Mouse (Mus musculus) forebrain, embryonic 14.5 days (tissue): ENCODE results near the gene Gm8113. TPM values are rescaled to one million over a fixed set of nuclear protein-coding genes. Genes with fewer than 3 reads are reported as not detected.
"Not testable (repeated sequence)": the region's sequence is repeated elsewhere in the genome, so short reads cannot be mapped to it uniquely, and the experiment has no call there.

ENCODE experiments used
- ATAC-seq: fragments of 200-750 bp; cut with Nextera tagmentation; 2 replicates; pipeline ENCODE4 v1.8.0; 2017; ENCODE audit warnings: mild to moderate bottlenecking, moderate library complexity
- DNase-seq: peaks from one replicate; pipeline ENCODE4 v3.0.0-alpha.2; 2015; ENCODE audit warnings: low spot score
- H3K27ac ChIP-seq: fragments of 300-500 bp; sonication (generic); 2 replicates; pipeline ENCODE4 v1.5.1; 2014; ENCODE audit warnings: low read depth, mild to moderate bottlenecking, control low read depth, low read length, moderate library complexity
- H3K27me3 ChIP-seq: fragments of 300-500 bp; sonication (generic); replicated peaks from 2 replicates; pipeline ENCODE4 v1.6.1; 2014; ENCODE audit warnings: low read length, control low read depth, mixed read lengths; ENCODE audit not compliant: control insufficient read depth, insufficient read depth
- H3K36me3 ChIP-seq: fragments of 300-500 bp; sonication (generic); 2 replicates; pipeline ENCODE4 v1.6.1; 2014; ENCODE audit warnings: low read length, control low read depth; ENCODE audit not compliant: control insufficient read depth, insufficient read depth
- H3K4me1 ChIP-seq: fragments of 300-500 bp; sonication (generic); 2 replicates; pipeline ENCODE4 v1.6.1; 2014; ENCODE audit warnings: antibody characterized with exemption, low read length, control low read depth; ENCODE audit not compliant: control insufficient read depth, insufficient read depth
- H3K4me2 ChIP-seq: fragments of 300-500 bp; sonication (generic); 2 replicates; pipeline ENCODE4 v1.6.1; 2014; ENCODE audit warnings: mild to moderate bottlenecking, control low read depth, low read length
- H3K4me3 ChIP-seq: fragments of 300-500 bp; sonication (generic); 2 replicates; pipeline ENCODE4 v1.5.1; 2014; ENCODE audit warnings: low read depth, low read length, control low read depth
- H3K9ac ChIP-seq: fragments of 300-500 bp; sonication (generic); 2 replicates; pipeline ENCODE4 v1.6.1; 2014; ENCODE audit warnings: mild to moderate bottlenecking, low read length, control low read depth, moderate library complexity
- H3K9me3 ChIP-seq: fragments of 300-500 bp; sonication (generic); replicated peaks from 2 replicates; pipeline ENCODE4 v1.6.1; 2016; ENCODE audit warnings: low read length, control low read depth, mixed read lengths; ENCODE audit not compliant: control insufficient read depth
- WGBS: fragments of 180-500 bp; shearing (Covaris S2); extraction: QIAGEN DNeasy Blood & Tissue Kit; methylation state at CpG from one replicate; pipeline ENCODE4 v1.1.7; 2014; 5-methylcytosine and 5-hydroxymethylcytosine counted together
- polyA plus RNA-seq: library from polyadenylated mRNA; unstranded; fragments of >200 nt; fragmentation: Nextera tagmentation; extraction: Ambion mirVana; gene quantifications from 2 replicates; pipeline ENCODE4 v1.2.1, GENCODE M21; 2014

Gene Gm8113
- polyA plus RNA-seq, 1 experiment from 2014 or later: 6.2 TPM

GRCm38 (mm10) chr14:43923459-43923858, 1.7 kb upstream of the Gm8113 start, which contains the start of gene Ear10:
Ear10 (minus strand) TSS chr14:43923559.
- H3K4me3 ChIP-seq, ATAC-seq, H3K4me2 ChIP-seq, H3K9me3 ChIP-seq, H3K27me3 ChIP-seq, DNase-seq, H3K4me1 ChIP-seq, H3K27ac ChIP-seq, H3K9ac ChIP-seq, H3K36me3 ChIP-seq: not testable (repeated sequence)
- 99% methylated on average over 3 of the region's 3 CpGs for WGBS

- DNase-seq: peak; percentile 59
- ATAC-seq: peak; percentile 95
- H3K27me3 ChIP-seq: not testable (repeated sequence)
Observed at GRCm38 (mm10) chr14:43925404-43925950, 287 bp downstream of the Gm8113 start.

GRCm38 (mm10) chr14:43932991-43933390, 7.8 kb downstream of the Gm8113 start:
- H3K27ac ChIP-seq, H3K4me3 ChIP-seq, ATAC-seq, H3K9me3 ChIP-seq, H3K4me2 ChIP-seq, H3K36me3 ChIP-seq, H3K9ac ChIP-seq, H3K27me3 ChIP-seq, H3K4me1 ChIP-seq: not testable (repeated sequence)
- DNase-seq: peak; percentile 62
- 17% methylated on average over 8 of the region's 8 CpGs for WGBS

More at GRCm38 (mm10) chr14:43925404-43925950, 287 bp downstream of the Gm8113 start:
- H3K27ac ChIP-seq: peak overlapping the region; percentile 77
- WGBS: 4% methylated on average over 21 of the region's 21 CpGs
- peak overlapping the region; percentile 43 for H3K4me2 ChIP-seq
- H3K36me3 ChIP-seq, H3K9me3 ChIP-seq, H3K4me1 ChIP-seq: not testable (repeated sequence)
- H3K9ac ChIP-seq: peak overlapping the region; percentile 65
- peak overlapping the region; percentile 42 for H3K4me3 ChIP-seq

- not testable (repeated sequence) for DNase-seq, H3K4me2 ChIP-seq, H3K27ac ChIP-seq, H3K4me3 ChIP-seq, H3K9ac ChIP-seq, ATAC-seq, H3K36me3 ChIP-seq, H3K4me1 ChIP-seq, H3K9me3 ChIP-seq, H3K27me3 ChIP-seq
- WGBS: 59% methylated on average over 5 of the region's 5 CpGs
Observed at GRCm38 (mm10) chr14:43933399-43933798, 8.2 kb downstream of the Gm8113 start.

GRCm38 (mm10) chr14:43953382-43953781, 28.2 kb downstream of the Gm8113 start:
- not testable (repeated sequence) for H3K9me3 ChIP-seq, H3K27me3 ChIP-seq, ATAC-seq, H3K36me3 ChIP-seq, H3K4me1 ChIP-seq, H3K4me2 ChIP-seq, DNase-seq, H3K4me3 ChIP-seq, H3K9ac ChIP-seq, H3K27ac ChIP-seq
- 67% methylated on average over 1 of the region's 2 CpGs for WGBS

GRCm38 (mm10) chr14:43955074-43955473, 29.9 kb downstream of the Gm8113 start:
- H3K4me2 ChIP-seq, H3K4me1 ChIP-seq, DNase-seq, H3K4me3 ChIP-seq, H3K9me3 ChIP-seq, H3K36me3 ChIP-seq, H3K27me3 ChIP-seq, ATAC-seq, H3K27ac ChIP-seq, H3K9ac ChIP-seq: not testable (repeated sequence)
- no CpG with 5 or more reads among the region's 1 CpGs for WGBS

- H3K36me3 ChIP-seq, H3K4me2 ChIP-seq, H3K4me3 ChIP-seq, ATAC-seq, H3K4me1 ChIP-seq, H3K9ac ChIP-seq, DNase-seq, H3K27me3 ChIP-seq, H3K9me3 ChIP-seq, H3K27ac ChIP-seq: not testable (repeated sequence)
- WGBS: no CpG with 5 or more reads among the region's 2 CpGs
Observed at GRCm38 (mm10) chr14:43956769-43957168, 31.6 kb downstream of the Gm8113 start, which contains the start of gene Ang5. Ang5 (plus strand) TSS chr14:43957069.

Other genes starting within 250 kb of the Gm8113 start
- gene Gm8165, start 248.2 kb upstream of the Gm8113 start, polyA plus RNA-seq: not detected in 2 replicates
- 1.5 and 2.2 TPM in 2 replicates for gene Gm7324, start 227.6 kb upstream of the Gm8113 start, polyA plus RNA-seq
- gene Gm16506, start 197.9 kb upstream of the Gm8113 start, polyA plus RNA-seq: not detected in 2 replicates
- not detected in 2 replicates for gene Gm6526, start 177.5 kb upstream of the Gm8113 start, polyA plus RNA-seq
- gene Gm8180, start 140.6 kb upstream of the Gm8113 start, polyA plus RNA-seq: not detected in 2 replicates
- gene Ear1, start 49.9 kb upstream of the Gm8113 start, polyA plus RNA-seq: not detected in 2 replicates
- gene Ear10, start 1.8 kb upstream of the Gm8113 start, polyA plus RNA-seq: not detected in 2 replicates
- not detected in 2 replicates for gene Ang5, start 31.7 kb downstream of the Gm8113 start, polyA plus RNA-seq
- not detected in 2 replicates for gene Ang6, start 76.9 kb downstream of the Gm8113 start, polyA plus RNA-seq
- not detected in 2 replicates for gene Ear2, start 177.3 kb downstream of the Gm8113 start, polyA plus RNA-seq
- gene Gm3327, start 198.5 kb downstream of the Gm8113 start, polyA plus RNA-seq: not detected in 2 replicates